Mouse (Mus musculus) lung, postnatal 25 days (tissue): ENCODE data around the gene Svep1.
A peak's percentile ranks its signal among the peaks of the same experiment; 100 is the strongest.

ENCODE experiments used
- DNase-seq: peaks from one replicate; pipeline ENCODE4 v3.0.0; 2022; ENCODE audit warnings: low spot score

Svep1 gene

DNA sequence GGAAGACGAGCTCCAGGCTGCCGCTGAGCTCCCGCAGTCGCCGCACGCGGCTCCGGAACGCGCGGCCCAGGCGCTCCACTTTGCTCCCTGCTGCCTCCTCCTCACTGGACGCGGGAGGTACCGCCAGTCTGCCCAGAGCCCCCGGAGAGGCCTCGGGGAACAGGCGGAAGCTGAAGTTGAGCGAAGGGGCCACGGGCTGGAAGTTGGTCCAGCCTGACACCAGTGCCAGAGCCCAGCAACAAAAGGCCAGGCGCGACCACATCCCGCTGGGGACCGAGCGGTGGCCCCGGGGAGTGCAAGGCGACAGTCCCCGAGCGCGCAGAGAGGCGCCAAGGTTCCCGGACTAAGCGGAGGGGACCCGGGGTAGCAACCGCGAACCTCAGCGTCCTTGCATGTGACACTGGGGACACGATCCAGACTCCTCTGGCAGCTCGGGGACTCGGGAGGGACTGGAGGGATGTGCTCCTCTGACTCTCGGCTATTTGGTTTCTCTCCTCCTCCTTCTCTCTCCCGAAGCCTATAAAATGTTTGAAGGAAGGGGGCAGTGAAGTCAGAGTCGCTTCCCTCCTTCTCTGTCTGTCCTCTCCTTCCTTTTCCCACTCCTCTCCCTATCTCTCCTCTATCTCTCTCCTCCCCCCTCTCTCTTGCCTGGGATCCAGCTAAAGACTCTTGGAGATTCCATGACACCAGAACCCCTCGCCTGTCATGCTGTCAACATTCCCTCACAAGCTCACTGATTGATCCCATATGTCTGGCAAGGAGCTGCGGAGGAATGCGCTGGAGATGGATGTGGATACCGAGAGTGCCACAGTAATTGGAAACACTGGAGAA lies at the start of gene Svep1:
Svep1 (minus strand) TSS at position 745 of the 831 bp plus-strand sequence.
- DNase-seq: peak; percentile 21

- peak; percentile 49 for DNase-seq
Observed at GRCm38 (mm10) chr4:58253410-58253809, 46.8 kb upstream of the Svep1 start.

- no peak for DNase-seq
Observed at GRCm38 (mm10) chr4:58252381-58252780, 45.7 kb upstream of the Svep1 start.

GRCm38 (mm10) chr4:58245544-58245943 lies 38.9 kb upstream of the Svep1 start:
- no peak for DNase-seq

DNA sequence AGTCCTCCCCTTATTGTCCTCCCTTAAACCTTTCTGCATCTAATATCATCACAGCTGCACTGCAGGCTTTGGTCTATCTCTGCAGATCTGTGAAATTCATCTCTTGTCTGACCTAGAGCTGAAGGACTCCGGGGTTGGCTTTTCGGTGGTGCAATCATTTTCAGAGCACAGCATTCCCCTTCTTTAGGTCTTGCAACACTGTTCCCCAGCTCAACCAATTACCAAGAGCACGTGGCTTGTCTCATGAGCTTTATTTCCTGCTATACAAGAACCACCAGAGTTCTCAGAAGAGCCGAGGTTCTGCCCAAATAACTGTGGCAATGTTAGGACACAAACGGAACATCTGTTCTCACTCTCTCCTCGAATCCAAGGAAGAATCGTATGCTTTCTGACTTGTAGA lies 33.8 kb upstream of the Svep1 start:
- DNase-seq: peak; percentile 55

- no peak for DNase-seq
Observed at GRCm38 (mm10) chr4:58235828-58236227, 29.2 kb upstream of the Svep1 start.

GRCm38 (mm10) chr4:58223499-58223898 lies 16.8 kb upstream of the Svep1 start:
- DNase-seq: no peak

- no peak for DNase-seq
Observed at GRCm38 (mm10) chr4:58211374-58211773, 4.7 kb upstream of the Svep1 start.

DNA sequence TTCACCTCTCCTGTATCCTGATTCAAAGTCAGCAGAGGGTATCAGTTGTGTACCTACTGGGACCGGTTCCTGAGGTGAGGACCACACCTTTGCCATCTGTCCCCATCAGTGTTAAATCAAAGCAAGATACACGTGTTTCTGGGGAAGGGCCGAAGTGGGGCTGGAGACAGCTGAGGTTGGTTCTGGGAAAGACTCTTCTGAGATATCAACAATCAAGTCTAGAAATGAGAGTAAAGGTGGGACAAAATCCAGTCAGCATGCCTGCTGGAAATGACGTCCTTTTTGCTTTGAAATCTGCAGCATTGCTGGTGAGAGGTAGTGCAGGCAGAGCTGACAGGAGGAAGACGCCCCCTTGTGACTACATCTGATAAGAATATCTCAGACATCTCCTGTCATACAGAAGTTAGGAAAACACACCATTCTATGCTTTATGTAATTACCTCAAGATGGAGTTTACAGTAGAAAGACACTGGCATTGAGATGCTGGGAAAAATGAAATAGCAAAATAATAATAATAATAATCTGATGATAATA lies 4.0 kb upstream of the Svep1 start:
- peak; percentile 11 for DNase-seq

GRCm38 (mm10) chr4:58205750-58206114 lies 927 bp downstream of the Svep1 start:
- no peak for DNase-seq

GRCm38 (mm10) chr4:58201703-58202102 lies 5.0 kb downstream of the Svep1 start:
- no peak for DNase-seq

DNA sequence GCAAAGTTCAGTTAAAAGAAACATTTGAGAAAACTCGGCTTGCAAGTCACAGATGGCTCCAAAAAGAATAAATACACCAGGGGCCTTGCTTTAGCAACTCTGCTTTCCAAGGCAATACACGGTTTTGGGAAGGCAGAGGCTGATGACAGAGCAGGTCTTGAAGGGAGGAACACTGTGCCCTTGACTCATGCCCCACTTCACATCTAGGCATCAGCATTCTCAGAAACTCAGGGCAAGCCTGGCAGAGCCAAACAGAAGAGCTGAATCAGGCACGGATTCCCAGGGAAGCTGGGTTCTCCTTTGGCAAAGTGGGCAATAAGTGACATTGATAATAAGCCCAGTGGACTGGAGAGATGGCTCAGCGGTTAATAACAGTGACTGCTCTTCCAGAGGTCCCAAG lies 5.8 kb downstream of the Svep1 start:
- DNase-seq: no peak

DNA sequence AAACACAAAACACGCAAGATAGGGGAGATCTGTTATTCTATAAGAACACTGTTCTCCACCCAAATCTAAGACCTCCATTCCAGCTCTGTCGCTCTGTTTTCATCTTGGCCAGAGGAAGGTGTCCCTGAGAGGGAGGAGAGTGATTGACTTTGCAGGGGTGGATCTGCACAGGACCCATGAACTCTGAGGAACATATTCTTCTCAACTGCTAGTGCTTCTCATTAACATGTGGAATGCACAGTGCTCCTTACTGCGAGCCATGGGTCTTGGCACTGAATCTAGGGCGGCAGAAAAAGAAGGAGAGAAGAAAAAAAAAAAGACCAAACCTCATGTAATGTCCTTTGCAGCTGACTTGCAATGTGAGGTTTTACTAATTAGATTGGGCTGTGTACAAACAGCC lies 9.4 kb downstream of the Svep1 start:
- DNase-seq: no peak

DNA sequence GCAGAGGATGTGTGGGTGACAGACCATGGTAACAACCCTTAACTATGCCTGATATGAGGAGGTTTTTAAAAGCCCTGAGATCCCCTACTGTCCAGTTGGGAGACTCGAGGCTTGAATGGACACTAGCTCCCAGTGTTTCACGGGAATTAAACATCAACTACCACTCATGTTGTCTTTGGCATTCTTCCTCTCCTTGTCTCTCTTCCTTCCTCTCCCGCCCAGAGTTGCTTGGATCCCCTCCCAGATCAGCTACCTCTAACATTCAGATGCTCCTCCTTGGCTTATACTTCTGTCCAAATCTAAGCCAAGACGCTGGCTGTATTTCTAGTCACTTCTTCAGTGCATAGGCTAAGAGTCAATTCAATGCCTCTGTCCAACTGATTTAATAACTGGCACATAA lies 9.9 kb downstream of the Svep1 start:
- DNase-seq: peak; percentile 33

DNA sequence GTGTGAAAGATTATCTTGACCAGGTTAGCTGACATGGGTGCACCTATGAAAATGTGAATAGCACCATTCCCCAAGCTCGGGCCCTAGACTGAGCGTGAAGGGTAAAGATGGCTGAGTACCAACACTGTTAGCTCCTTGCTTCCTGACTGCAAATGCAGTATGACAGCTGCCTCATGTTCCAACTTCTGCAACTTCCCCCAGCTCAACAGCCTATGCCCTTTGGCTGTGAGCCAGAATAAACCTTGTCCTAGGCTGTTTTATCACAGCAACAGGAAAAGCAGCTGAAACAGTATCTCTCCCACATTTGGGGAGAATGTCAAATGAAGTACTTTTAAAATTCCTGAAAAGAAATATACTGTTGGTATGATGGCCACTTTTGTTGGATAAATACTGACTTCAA lies 10.7 kb downstream of the Svep1 start:
- no peak for DNase-seq

- no peak for DNase-seq
Observed at GRCm38 (mm10) chr4:58189281-58189680, 17.4 kb downstream of the Svep1 start.

DNA sequence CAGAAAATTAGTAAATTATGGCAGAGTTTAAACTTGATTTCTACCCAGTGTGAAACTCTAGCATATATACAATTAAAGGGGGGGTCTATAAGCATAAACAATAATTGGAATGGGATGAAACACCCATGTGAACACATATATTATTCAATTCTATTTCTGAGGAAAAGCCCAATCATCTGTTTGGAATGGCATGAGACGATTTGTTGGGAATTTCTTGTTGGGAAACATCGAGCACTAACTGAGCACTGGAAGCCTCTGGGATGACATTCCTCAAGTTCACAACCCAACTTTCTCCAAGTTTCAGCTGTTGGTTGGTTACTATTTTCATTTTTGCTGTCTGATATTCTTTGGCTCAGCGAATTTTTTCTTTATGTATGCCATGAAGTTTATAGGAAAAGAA lies 21.3 kb downstream of the Svep1 start:
- no peak for DNase-seq

DNA sequence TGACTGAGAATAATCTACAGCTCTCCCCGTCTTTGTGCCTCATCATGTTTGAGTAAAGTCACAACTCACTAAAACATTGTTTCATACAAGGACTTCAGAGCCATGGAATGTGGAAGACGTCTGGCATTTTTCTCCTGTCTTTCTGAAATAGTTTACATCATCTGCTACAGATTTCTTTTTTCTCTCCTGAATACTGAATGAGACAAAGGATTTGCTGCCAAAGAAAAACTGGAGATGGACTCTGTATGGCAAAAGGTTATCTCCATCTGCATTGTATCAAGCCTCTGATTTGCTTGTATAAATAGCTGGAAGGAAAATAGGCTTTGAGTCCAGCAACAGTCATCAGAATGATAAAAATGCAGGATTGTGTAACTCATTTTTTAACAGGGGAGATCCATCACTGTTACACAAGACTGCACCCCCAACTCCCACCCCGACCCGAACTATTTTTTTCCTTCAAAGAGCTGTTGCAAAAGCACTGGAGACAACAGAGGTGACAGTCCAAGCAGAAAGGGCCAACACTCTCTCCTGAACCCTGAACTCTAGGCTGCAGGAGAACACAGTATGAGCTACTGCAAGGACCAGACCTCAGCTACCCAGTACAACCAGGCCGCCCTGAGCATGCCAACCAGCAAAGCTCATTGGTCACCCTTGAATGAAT lies 21.8 kb downstream of the Svep1 start:
- DNase-seq: peak; percentile 47

DNA sequence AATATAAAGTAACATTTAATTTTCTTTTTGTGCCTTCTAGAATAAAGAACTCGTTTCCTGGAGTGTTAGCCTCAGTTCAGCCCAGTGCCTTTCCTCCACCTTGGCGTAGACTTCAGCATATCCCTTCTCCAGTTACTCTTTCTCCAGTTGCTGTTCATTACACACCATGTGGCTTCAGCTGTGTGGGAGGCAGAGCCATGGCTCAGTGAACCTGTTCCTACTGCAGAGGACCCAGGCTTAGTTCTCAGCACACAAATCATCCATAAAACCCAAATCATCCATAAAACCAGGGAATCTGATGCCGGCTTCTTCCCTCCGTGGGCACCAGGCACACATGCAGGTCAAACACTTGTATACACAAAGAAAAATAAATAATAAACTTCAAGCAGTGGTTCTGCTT lies 22.8 kb downstream of the Svep1 start:
- DNase-seq: no peak

GRCm38 (mm10) chr4:58178489-58178888 lies 28.2 kb downstream of the Svep1 start:
- DNase-seq: no peak

GRCm38 (mm10) chr4:58177256-58177655 lies 29.4 kb downstream of the Svep1 start:
- no peak for DNase-seq

DNA sequence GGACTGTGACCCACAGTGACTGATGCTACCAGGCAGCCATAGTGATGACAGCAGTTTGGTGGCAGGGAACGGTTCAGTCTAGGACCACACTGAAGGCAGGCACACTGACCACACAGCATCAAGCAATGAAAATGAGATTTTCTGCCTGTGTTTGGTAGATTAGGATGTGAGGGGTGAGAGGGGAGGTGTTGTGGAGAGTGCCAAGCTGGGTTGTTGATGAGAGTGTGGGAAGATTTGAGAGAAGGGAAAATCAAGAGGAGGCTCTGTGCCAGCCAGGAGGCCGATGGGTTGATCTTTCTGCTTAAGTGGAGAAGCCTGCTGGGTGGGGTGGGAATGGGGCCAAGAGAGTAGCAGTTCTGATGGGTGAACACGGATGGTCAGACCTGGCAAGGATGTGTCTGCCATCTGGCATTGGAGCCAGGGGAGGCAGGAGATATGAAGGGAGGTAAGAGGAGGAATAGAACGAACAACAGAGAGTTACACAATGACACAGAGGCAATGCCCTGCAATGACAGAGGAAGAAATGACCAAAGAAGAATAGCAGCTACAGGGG lies 32.1 kb downstream of the Svep1 start:
- no peak for DNase-seq

- no peak for DNase-seq
Observed at GRCm38 (mm10) chr4:58173401-58173800, 33.3 kb downstream of the Svep1 start.
